Mouse (Mus musculus) liver, embryonic 11.5 days (tissue): ENCODE data around the gene Gm27021. TPM values are rescaled to one million over a fixed set of nuclear protein-coding genes. Genes with fewer than 3 reads are reported as not detected.
A peak's percentile ranks its signal among the peaks of the same experiment; 100 is the strongest.

Experiments used
- ATAC-seq: fragments of 200-750 bp; cut with Nextera tagmentation; replicated peaks from 2 replicates; pipeline ENCODE4 v1.8.0; 2017; ENCODE audit warnings: moderate number of reproducible peaks, mild to moderate bottlenecking, moderate TSS enrichment, moderate library complexity; ENCODE audit not compliant: low FRiP score
- DNase-seq: peaks from one replicate; pipeline ENCODE4 v3.0.0-alpha.2; 2017; ENCODE audit warnings: low spot score
- H3K27ac ChIP-seq: fragments of 300-500 bp; sonication (generic); 2 replicates; pipeline ENCODE4 v1.5.1; 2014; ENCODE audit warnings: mild to moderate bottlenecking, low read depth, low read length, control low read depth
- H3K27me3 ChIP-seq: fragments of 300-500 bp; sonication (generic); replicated peaks from 2 replicates; pipeline ENCODE4 v1.6.1; 2014; ENCODE audit warnings: low read length, mixed read lengths; ENCODE audit not compliant: control insufficient read depth, insufficient read depth
- H3K36me3 ChIP-seq: fragments of 300-500 bp; sonication (generic); 2 replicates; pipeline ENCODE4 v1.6.1; 2014; ENCODE audit warnings: mild to moderate bottlenecking, low read length, moderate library complexity, mixed read lengths; ENCODE audit not compliant: control insufficient read depth, insufficient read depth
- H3K4me1 ChIP-seq: fragments of 300-500 bp; sonication (generic); replicated peaks from 2 replicates; pipeline ENCODE4 v1.6.1; 2014; ENCODE audit warnings: low read length, mixed read lengths; ENCODE audit not compliant: control insufficient read depth, insufficient read depth
- H3K4me2 ChIP-seq: fragments of 300-500 bp; sonication (generic); 2 replicates; pipeline ENCODE4 v1.6.1; 2014; ENCODE audit warnings: mild to moderate bottlenecking, control low read depth, moderate library complexity
- H3K4me3 ChIP-seq: fragments of 300-500 bp; sonication (generic); 2 replicates; pipeline ENCODE4 v1.5.1; 2014; ENCODE audit warnings: low read depth, low read length, control low read depth
- H3K9ac ChIP-seq: fragments of 300-500 bp; sonication (generic); 2 replicates; pipeline ENCODE4 v1.6.1; 2014; ENCODE audit warnings: low read depth, low read length, control low read depth
- H3K9me3 ChIP-seq: fragments of 300-500 bp; sonication (generic); 2 replicates; pipeline ENCODE4 v1.6.1; 2016; ENCODE audit warnings: low read length, inconsistent platforms, mixed read lengths; ENCODE audit not compliant: control insufficient read depth
- WGBS: fragments of 180-500 bp; shearing (Covaris S2); extraction: QIAGEN DNeasy Blood & Tissue Kit; methylation state at CpG from one replicate; pipeline ENCODE4 v1.1.7; 2014; 5-methylcytosine and 5-hydroxymethylcytosine counted together
- polyA plus RNA-seq: library from polyadenylated mRNA; unstranded; fragments of >200 nt; fragmentation: Nextera tagmentation; extraction: Ambion mirVana; gene quantifications from 2 replicates; pipeline ENCODE4 v1.2.1, GENCODE M21; 2014

Gm27021 gene
- polyA plus RNA-seq, 1 experiment from 2014 or later = 0.69 TPM

DNA sequence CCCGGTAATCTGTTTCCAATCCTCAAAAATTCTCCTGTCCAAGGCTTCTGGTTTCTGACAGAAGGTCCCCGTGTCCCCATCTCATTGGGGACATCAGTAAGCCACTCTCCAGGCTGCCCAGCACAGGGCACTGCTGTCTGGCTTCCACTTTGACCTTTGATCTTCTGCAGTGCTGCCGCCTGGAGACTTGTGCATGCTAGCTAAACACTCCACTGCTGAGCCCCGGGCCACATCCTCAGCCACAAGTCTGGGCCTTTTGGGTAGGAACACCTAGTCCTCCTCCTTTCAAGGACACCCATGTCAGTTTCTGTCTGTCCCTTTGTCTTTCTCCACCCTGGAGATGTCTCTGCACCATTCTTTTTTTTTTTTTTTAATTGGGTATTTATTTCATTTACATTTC, 25.1 kb upstream of the Gm27021 start:
- H3K9ac ChIP-seq = no peak overlapping the region
- H3K4me3 ChIP-seq = no peak overlapping the region
- H3K36me3 ChIP-seq = no peaks in the 10 kb centered on the region
- 51% methylated on average over 4 of the region's 4 CpGs for WGBS
- DNase-seq = no peak
- no peak overlapping the region for H3K4me2 ChIP-seq
- peaks cover 4% of the 10 kb centered on the region for H3K27me3 ChIP-seq
- no peak for ATAC-seq
- H3K9me3 ChIP-seq = no peaks in the 10 kb centered on the region
- H3K4me1 ChIP-seq = peaks cover 20% of the 10 kb centered on the region
- H3K27ac ChIP-seq = no peak overlapping the region

- DNase-seq = no peak
- 83% methylated on average over 7 of the region's 7 CpGs for WGBS
- Histone ChIP-seq H3K4me2 (no peak overlapping the region), H3K27me3 (peaks cover 4% of the 10 kb centered on the region), H3K9me3 (no peaks in the 10 kb centered on the region), H3K36me3 (no peaks in the 10 kb centered on the region), H3K9ac (no peak overlapping the region), H3K4me3 (no peak overlapping the region), H3K27ac (no peak overlapping the region), H3K4me1 (peaks cover 9% of the 10 kb centered on the region; the same call in 1 of the 2 replicates)
- ATAC-seq = no peak
Measured at GRCm38 (mm10) chr8:120688511-120688910, 20.6 kb upstream of the Gm27021 start.

- H3K4me1 ChIP-seq = peaks cover 7% of the 10 kb centered on the region; the same call in 1 of the 2 replicates
- no peaks in the 10 kb centered on the region for H3K9me3 ChIP-seq
- H3K36me3 ChIP-seq = no peaks in the 10 kb centered on the region
- DNase-seq (no peak), ATAC-seq (no peak)
- 64% methylated on average over 8 of the region's 8 CpGs for WGBS
- H3K4me3 ChIP-seq = no peak overlapping the region
- peaks cover 4% of the 10 kb centered on the region for H3K27me3 ChIP-seq
- no peak overlapping the region for H3K9ac ChIP-seq
- H3K4me2 ChIP-seq = no peak overlapping the region
- H3K27ac ChIP-seq = no peak overlapping the region
Measured at GRCm38 (mm10) chr8:120687786-120688185, 19.9 kb upstream of the Gm27021 start.

- Histone ChIP-seq H3K4me3 (no peak overlapping the region), H3K9me3 (no peaks in the 10 kb centered on the region), H3K27ac (no peak overlapping the region), H3K9ac (no peak overlapping the region), H3K4me1 (peaks cover 5% of the 10 kb centered on the region; the same call in 1 of the 2 replicates), H3K4me2 (no peak overlapping the region), H3K36me3 (no peaks in the 10 kb centered on the region), H3K27me3 (peaks cover 4% of the 10 kb centered on the region)
- no peak for DNase-seq
- 71% methylated on average over 5 of the region's 5 CpGs for WGBS
- no peak for ATAC-seq
Measured at GRCm38 (mm10) chr8:120686576-120686975, 18.7 kb upstream of the Gm27021 start.

GRCm38 (mm10) chr8:120686051-120686450, 18.2 kb upstream of the Gm27021 start:
- no peaks in the 10 kb centered on the region for H3K9me3 ChIP-seq
- no peak overlapping the region for H3K9ac ChIP-seq
- peaks cover 4% of the 10 kb centered on the region for H3K27me3 ChIP-seq
- no peak for ATAC-seq
- no peak overlapping the region for H3K4me2 ChIP-seq
- 53% methylated on average over 13 of the region's 13 CpGs for WGBS
- DNase-seq = no peak
- H3K4me3 ChIP-seq = no peak overlapping the region
- H3K4me1 ChIP-seq = peaks cover 5% of the 10 kb centered on the region; the same call in 1 of the 2 replicates
- no peaks in the 10 kb centered on the region for H3K36me3 ChIP-seq
- no peak overlapping the region for H3K27ac ChIP-seq

GRCm38 (mm10) chr8:120685591-120685990, 17.7 kb upstream of the Gm27021 start:
- WGBS = 74% methylated on average over 8 of the region's 8 CpGs
- Histone ChIP-seq H3K4me1 (peaks cover 5% of the 10 kb centered on the region; the same call in 1 of the 2 replicates), H3K4me3 (no peak overlapping the region), H3K4me2 (no peak overlapping the region), H3K9me3 (no peaks in the 10 kb centered on the region), H3K27me3 (peaks cover 4% of the 10 kb centered on the region), H3K9ac (no peak overlapping the region), H3K36me3 (no peaks in the 10 kb centered on the region), H3K27ac (peak overlapping the region; percentile 53; the same call in 1 of the 2 replicates)
- ATAC-seq (no peak), DNase-seq (no peak)

GRCm38 (mm10) chr8:120685097-120685496, 17.2 kb upstream of the Gm27021 start:
- DNase-seq (no peak), ATAC-seq (no peak)
- H3K36me3 ChIP-seq = no peaks in the 10 kb centered on the region
- no peak overlapping the region for H3K4me3 ChIP-seq
- H3K27me3 ChIP-seq = peaks cover 4% of the 10 kb centered on the region
- no peak overlapping the region for H3K4me2 ChIP-seq
- WGBS = 66% methylated on average over 5 of the region's 5 CpGs
- H3K4me1 ChIP-seq = peaks cover 6% of the 10 kb centered on the region
- peak overlapping the region; percentile 53; the same call in 1 of the 2 replicates for H3K27ac ChIP-seq
- H3K9ac ChIP-seq = no peak overlapping the region
- H3K9me3 ChIP-seq = no peaks in the 10 kb centered on the region

- H3K27me3 ChIP-seq = peaks cover 4% of the 10 kb centered on the region
Measured at GRCm38 (mm10) chr8:120684082-120684481, 16.2 kb upstream of the Gm27021 start.

DNA sequence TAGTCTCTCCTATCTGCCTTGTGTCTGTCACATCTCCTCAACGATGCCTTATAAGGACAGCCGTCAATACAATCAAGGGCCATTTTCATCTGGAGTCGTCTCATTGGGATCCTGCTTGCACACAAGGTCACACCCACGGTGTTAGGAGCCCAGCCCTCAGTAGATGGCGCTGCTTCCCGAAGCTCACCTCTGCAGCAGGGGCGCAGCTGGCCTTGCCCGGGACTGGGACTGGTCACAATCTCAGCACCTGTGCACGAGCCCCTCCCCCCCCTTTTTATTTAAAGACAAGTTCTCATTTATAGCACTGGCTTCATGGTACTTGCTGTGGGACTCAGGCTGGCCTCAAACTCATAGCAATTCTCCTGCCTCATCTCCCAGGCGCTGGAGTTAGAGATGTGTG, 15.7 kb upstream of the Gm27021 start:
- DNase-seq (peak; percentile 65), ATAC-seq (peak; percentile 56)
- no peak overlapping the region for H3K4me3 ChIP-seq
- no peak overlapping the region for H3K4me2 ChIP-seq
- H3K4me1 ChIP-seq = peaks cover 14% of the 10 kb centered on the region
- no peak overlapping the region for H3K9ac ChIP-seq
- no peaks in the 10 kb centered on the region for H3K9me3 ChIP-seq
- 16% methylated on average over 10 of the region's 10 CpGs for WGBS
- no peak overlapping the region for H3K27ac ChIP-seq
- peaks cover 2% of the 10 kb centered on the region; the same call in 1 of the 2 replicates for H3K27me3 ChIP-seq
- no peaks in the 10 kb centered on the region for H3K36me3 ChIP-seq

More at GRCm38 (mm10) chr8:120684082-120684481, 16.2 kb upstream of the Gm27021 start:
- no peak overlapping the region for H3K4me2 ChIP-seq
- WGBS = 51% methylated on average over 5 of the region's 5 CpGs
- no peak overlapping the region for H3K9ac ChIP-seq
- no peaks in the 10 kb centered on the region for H3K9me3 ChIP-seq
- ATAC-seq (no peak), DNase-seq (no peak)
- H3K36me3 ChIP-seq = no peaks in the 10 kb centered on the region
- H3K4me1 ChIP-seq = peaks cover 14% of the 10 kb centered on the region
- no peak overlapping the region for H3K27ac ChIP-seq
- H3K4me3 ChIP-seq = no peak overlapping the region
